ENCODE assay signal across 10 mouse cellular contexts in the genomic region with DNA sequence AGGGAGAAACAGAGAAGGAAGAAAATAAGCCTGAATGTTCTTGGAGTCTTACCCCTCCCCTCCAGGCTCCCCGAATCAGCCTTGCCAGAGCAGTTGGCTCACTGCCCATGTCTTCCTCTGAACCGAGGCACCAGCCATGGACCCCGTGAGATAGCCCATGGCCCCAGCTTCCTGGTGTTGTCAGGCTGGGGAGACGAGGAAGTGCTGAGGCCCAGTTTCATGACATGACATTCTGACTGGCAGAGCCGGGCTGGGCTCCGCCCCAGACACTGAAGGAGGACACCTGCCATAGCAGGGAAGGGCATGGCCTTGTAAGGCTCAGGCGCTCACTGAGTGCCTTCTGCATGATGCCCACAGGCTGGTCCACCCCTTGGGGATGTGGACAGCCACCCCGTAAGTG. TPM values are rescaled to one million over a fixed set of nuclear protein-coding genes. Genes with fewer than 3 reads are reported as not detected.
DNase-seq lines count a peak whose midpoint lies in the region; ATAC-seq and TF ChIP-seq lines count a peak whose summit lies in the region.
"Had no signal": no experiment of that assay in that cellular context is flagged by ENCODE, and none has a peak within 500 bp of the region (broad histone marks: within the 10 kb centered on the region; RNA-seq: fewer than 3 reads in every experiment).

No protein-coding gene starts in this region.

- no peaks in the 10 kb centered on the region for H3K27me3 ChIP-seq in kidney, embryonic 16.5 days (ENCODE audit: insufficient read depth, low read length)
- peaks cover 32% of the 10 kb centered on the region for H3K27me3 ChIP-seq in G1E (ENCODE audit: insufficient read depth, low read length)
- H3K27me3 ChIP-seq: embryonic facial prominence, embryonic 12.5 days; midbrain, embryonic 12.5 days had no signal

- no peak overlapping the region for H3K9ac ChIP-seq in kidney, embryonic 16.5 days (replicated peaks; ENCODE audit: low read length)
- H3K9ac ChIP-seq: embryonic facial prominence, embryonic 12.5 days; midbrain, embryonic 12.5 days had no signal

- WGBS in kidney, embryonic 16.5 days, result 42% methylated on average over 8 of the region's 8 CpGs

- H3K9me3 ChIP-seq in kidney, embryonic 16.5 days (ENCODE audit: low read length), result no peaks in the 10 kb centered on the region
- no peaks in the 10 kb centered on the region for H3K9me3 ChIP-seq in G1E (replicated peaks)
- H3K9me3 ChIP-seq: embryonic facial prominence, embryonic 12.5 days; midbrain, embryonic 12.5 days had no signal

- no peak overlapping the region for H3K4me2 ChIP-seq in kidney, embryonic 16.5 days (replicated peaks; ENCODE audit: low read depth, low read length)
- H3K4me2 ChIP-seq: embryonic facial prominence, embryonic 12.5 days; midbrain, embryonic 12.5 days had no signal

- H3K4me1 ChIP-seq in kidney, embryonic 16.5 days (ENCODE audit: insufficient read depth, low read length), result peaks cover 39% of the 10 kb centered on the region
- peaks cover 27% of the 10 kb centered on the region for H3K4me1 ChIP-seq in G1E (ENCODE audit: insufficient read depth, low read depth, low read length)
- H3K4me1 ChIP-seq: midbrain, embryonic 12.5 days had no signal

- no peaks in the 10 kb centered on the region for H3K36me3 ChIP-seq in kidney, embryonic 16.5 days (ENCODE audit: insufficient read depth, low read length)
- H3K36me3 ChIP-seq in G1E (replicated peaks), result no peaks in the 10 kb centered on the region
- H3K36me3 ChIP-seq: embryonic facial prominence, embryonic 12.5 days; midbrain, embryonic 12.5 days had no signal

- peak overlapping the region; percentile 50; the same call in 1 of the 2 replicates for H3K27ac ChIP-seq in kidney, embryonic 16.5 days (ENCODE audit: low read length)
- H3K27ac ChIP-seq: embryonic facial prominence, embryonic 12.5 days; midbrain, embryonic 12.5 days had no signal

- no peak for TF ChIP-seq CTCF in G1E (IDR thresholded peaks at IDR 0.05; ENCODE audit: low read depth, low read length)

- no peak for DNase-seq in kidney, adult 9 months
- DNase-seq in G1E (ENCODE audit: low spot score) (peak; percentile 87), MN1 (ENCODE audit: low spot score) (no peak)
- DNase-seq in ovary, postnatal 10 days (ENCODE audit: low spot score), result no peak
- no peak for DNase-seq in cerebellum, postnatal 4 days (ENCODE audit: low spot score in 2 of 2)

- peak; percentile 28; the same call in 1 of the 2 replicates for ATAC-seq in kidney, embryonic 16.5 days (ENCODE audit: low FRiP score, low TSS enrichment)
- ATAC-seq in G1E (ENCODE audit: extremely low read depth, insufficient number of reproducible peaks, low FRiP score, poor library complexity, severe bottlenecking), result peak; percentile 85; the same call in 1 of the 2 replicates
- peak; percentile 80 to 85 for ATAC-seq in hematopoietic stem cell, adult 5-6 weeks (replicated peaks in 1 of 2; ENCODE audit: insufficient read depth in 1 of 2, low FRiP score in 2 of 2, low TSS enrichment in 1 of 2, low read depth in 1 of 2, poor library complexity in 2 of 2, severe bottlenecking in 2 of 2)
- ATAC-seq in megakaryocyte-erythroid progenitor cell, adult 5-6 weeks (replicated peaks; ENCODE audit: low FRiP score, low TSS enrichment, poor library complexity, severe bottlenecking), result peak; percentile 91

- no peak overlapping the region for H3K4me3 ChIP-seq in kidney, embryonic 16.5 days (ENCODE audit: low read length)
- peak overlapping the region; percentile 59 for H3K4me3 ChIP-seq in G1E (ENCODE audit: low read depth, low read length)
- H3K4me3 ChIP-seq: embryonic facial prominence, embryonic 12.5 days; midbrain, embryonic 12.5 days had no signal

RNA-seq across cellular contexts. Expression of a gene that starts 17.5 kb away (rescaled TPM):
- polyA plus RNA-seq in kidney, embryonic 16.5 days (2015; fragmentation: Nextera tagmentation; extraction: Ambion mirVana), result 0.28 TPM in 1 of 2 replicates, not detected in the other
- total RNA-seq in G1E (2014; fragmentation: Nextera tagmentation), result not detected in 2 replicates
- total RNA-seq in G1E (2017), result 0.17 TPM in 1 of 2 replicates, not detected in the other
- polyA plus RNA-seq in G1E (2012), result not detected in 2 replicates
- 1.9 TPM in 2 replicates for total RNA-seq in hematopoietic stem cell, adult 5-6 weeks (2017)
- total RNA-seq in megakaryocyte-erythroid progenitor cell, adult 5-6 weeks (2014; fragmentation: Nextera tagmentation), result not detected in 2 replicates
- not detected in 2 replicates for total RNA-seq in megakaryocyte-erythroid progenitor cell, adult 5-6 weeks (2017)

RNA-seq across cellular contexts. Expression of a gene that starts 18.3 kb away (rescaled TPM):
- 1.5 and 2.5 TPM in 2 replicates for polyA plus RNA-seq in kidney, embryonic 16.5 days (2015; fragmentation: Nextera tagmentation; extraction: Ambion mirVana)
- total RNA-seq in G1E (2014; fragmentation: Nextera tagmentation) (not detected in 2 replicates), G1E (2017) (under 0.01 and 0.06 TPM in 2 replicates)
- polyA plus RNA-seq in G1E (2012), result 0.02 and 0.03 TPM in 2 replicates
- total RNA-seq in hematopoietic stem cell, adult 5-6 weeks (2017), result 1.8 and 2.3 TPM in 2 replicates
- total RNA-seq in megakaryocyte-erythroid progenitor cell, adult 5-6 weeks (2014; fragmentation: Nextera tagmentation), result 0.67 and 1.1 TPM in 2 replicates
- total RNA-seq in megakaryocyte-erythroid progenitor cell, adult 5-6 weeks (2017), result 0.04 TPM in 1 of 2 replicates, not detected in the other

RNA-seq across cellular contexts. Expression of a gene that starts 47.4 kb away (rescaled TPM):
- 35.1 and 35.8 TPM in 2 replicates for polyA plus RNA-seq in kidney, embryonic 16.5 days (2015; fragmentation: Nextera tagmentation; extraction: Ambion mirVana)
- total RNA-seq in G1E (2014; fragmentation: Nextera tagmentation), result 29.1 and 31.1 TPM in 2 replicates
- total RNA-seq in G1E (2017), result 39.8 and 47.0 TPM in 2 replicates
- 22.3 and 22.4 TPM in 2 replicates for polyA plus RNA-seq in G1E (2012)
- 55.6 and 73.2 TPM in 2 replicates for total RNA-seq in hematopoietic stem cell, adult 5-6 weeks (2017)
- total RNA-seq in megakaryocyte-erythroid progenitor cell, adult 5-6 weeks (2014; fragmentation: Nextera tagmentation), result 30.6 and 34.8 TPM in 2 replicates
- 30.5 and 45.8 TPM in 2 replicates for total RNA-seq in megakaryocyte-erythroid progenitor cell, adult 5-6 weeks (2017)

RNA-seq across cellular contexts. Expression of a gene that starts 50.2 kb away (rescaled TPM):
- 295 and 301 TPM in 2 replicates for polyA plus RNA-seq in kidney, embryonic 16.5 days (2015; fragmentation: Nextera tagmentation; extraction: Ambion mirVana)
- total RNA-seq in G1E (2014; fragmentation: Nextera tagmentation) (229 and 238 TPM in 2 replicates), G1E (2017) (134 and 143 TPM in 2 replicates)
- polyA plus RNA-seq in G1E (2012), result 426 and 439 TPM in 2 replicates
- 58.9 and 80.2 TPM in 2 replicates for total RNA-seq in hematopoietic stem cell, adult 5-6 weeks (2017)
- total RNA-seq in megakaryocyte-erythroid progenitor cell, adult 5-6 weeks (2014; fragmentation: Nextera tagmentation), result 157 and 169 TPM in 2 replicates
- 31.3 and 51.3 TPM in 2 replicates for total RNA-seq in megakaryocyte-erythroid progenitor cell, adult 5-6 weeks (2017)

RNA-seq across cellular contexts. Expression of a gene that starts 54.3 kb away (rescaled TPM):
- polyA plus RNA-seq in kidney, embryonic 16.5 days (2015; fragmentation: Nextera tagmentation; extraction: Ambion mirVana), result 2.2 and 2.7 TPM in 2 replicates
- total RNA-seq in G1E (2014; fragmentation: Nextera tagmentation) (not detected in 2 replicates), G1E (2017) (not detected in 2 replicates)
- 0.08 and 0.10 TPM in 2 replicates for polyA plus RNA-seq in G1E (2012)
- total RNA-seq in hematopoietic stem cell, adult 5-6 weeks (2017), result 2.8 and 3.4 TPM in 2 replicates
- total RNA-seq in megakaryocyte-erythroid progenitor cell, adult 5-6 weeks (2014; fragmentation: Nextera tagmentation), result not detected in 2 replicates
- not detected in 2 replicates for total RNA-seq in megakaryocyte-erythroid progenitor cell, adult 5-6 weeks (2017)

Comparison
In these comparisons a context has a peak if more than half of its experiments do, and no peak if none do; other contexts are left out.
1. ATAC-seq: peak in every context shown above with its lines; median percentile 91 in megakaryocyte-erythroid progenitor cell, adult 5-6 weeks; 85 in G1E; 82 in hematopoietic stem cell, adult 5-6 weeks; 28 in kidney, embryonic 16.5 days.